Mouse (Mus musculus) gastrocnemius, adult 2 months (tissue): Measurements from ENCODE around the gene Gm40193. TPM values are rescaled to one million over a fixed set of nuclear protein-coding genes. Genes with fewer than 3 reads are reported as not detected.
"Not testable (repeated sequence)": the region's sequence is repeated elsewhere in the genome, so short reads cannot be mapped to it uniquely, and the experiment has no call there.

ENCODE experiments used
- DNase-seq: peaks from one replicate; pipeline ENCODE4 v3.0.0; 2022
- H3K27ac ChIP-seq: fragments of 200-600 bp; 2 replicates; pipeline ENCODE4 v1.8.1; 2022; ENCODE audit warnings: mild to moderate bottlenecking
- H3K4me3 ChIP-seq: fragments of 200-600 bp; 2 replicates; pipeline ENCODE4 v1.8.1; 2022; ENCODE audit warnings: mild to moderate bottlenecking, moderate library complexity
- CTCF ChIP-seq: fragments of 200-600 bp; IDR thresholded peaks from 2 replicates; pipeline ENCODE4 v1.8.1; 2022; ENCODE audit warnings: antibody characterized with exemption, mild to moderate bottlenecking, moderate library complexity
- intact Hi-C: fragments of 180-260 bp; cut with DNase I; formaldehyde crosslinking; loops from one replicate; pipeline ENCODE4 v1.15.1; 2025
- total RNA-seq, 2 experiments: library from RNA; stranded (reverse); gene quantifications; 2 replicates each; pipeline ENCODE4 v1.2.3; 2021

Gene Gm40193
- total RNA-seq, 2 experiments from 2014 or later, result not detected

DNA sequence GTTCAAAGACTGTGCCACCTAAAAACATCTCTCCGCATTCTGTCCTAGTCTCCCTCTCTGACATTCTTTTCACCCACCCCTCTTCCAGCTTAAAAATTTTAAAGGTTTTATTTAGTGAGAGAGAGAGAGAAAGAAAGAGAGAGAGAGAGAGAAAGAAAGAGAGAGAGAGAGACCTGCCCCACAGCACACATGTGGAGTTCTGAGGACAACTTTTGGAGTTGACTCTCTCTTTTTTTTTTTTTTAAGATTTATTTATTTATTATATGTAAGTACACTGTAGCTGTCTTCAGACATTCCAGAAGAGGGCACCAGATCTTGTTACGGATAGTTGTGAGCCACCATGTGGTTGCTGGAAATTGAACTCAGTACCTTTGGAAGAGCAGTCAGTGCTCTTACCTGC, 1.7 kb downstream of the Gm40193 start:
- H3K4me3 ChIP-seq, H3K27ac ChIP-seq, DNase-seq, intact Hi-C loops: not testable (repeated sequence)
- TF ChIP-seq CTCF, result peak; percentile 7; the same call in 1 of the 2 replicates

DNA sequence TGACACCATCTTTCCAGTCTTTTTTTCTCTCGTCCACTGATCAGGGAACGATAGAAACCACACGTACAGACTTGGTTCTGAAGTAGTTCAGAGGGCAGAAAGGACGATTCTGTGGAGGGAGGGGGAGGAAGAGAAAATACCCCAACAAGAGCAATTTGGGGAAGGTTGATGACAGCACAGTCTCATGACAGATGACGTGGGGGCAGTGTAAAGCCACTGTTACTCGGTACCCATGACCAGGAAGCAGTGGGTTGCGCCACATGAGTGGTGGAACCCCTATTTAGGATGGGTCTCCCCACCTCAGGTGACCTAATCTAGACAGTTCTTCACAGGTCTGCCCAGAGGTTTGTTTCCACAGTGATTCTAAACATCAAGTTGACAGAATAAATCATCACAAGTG, 4.1 kb downstream of the Gm40193 start:
- no peak for TF ChIP-seq CTCF

GRCm38 (mm10) chr11:70526211-70526610, 6.5 kb downstream of the Gm40193 start:
- intact Hi-C loops, result no loop called here
- no peak for DNase-seq
- no peak for TF ChIP-seq CTCF
- H3K27ac ChIP-seq, result no peak overlapping the region
- H3K4me3 ChIP-seq, result peak overlapping the region; percentile 87

More for the DNA sequence above, 4.1 kb downstream of the Gm40193 start:
- H3K27ac ChIP-seq, result no peak overlapping the region
- no peak overlapping the region for H3K4me3 ChIP-seq
- intact Hi-C loops, result no loop called here
- DNase-seq, result no peak

GRCm38 (mm10) chr11:70525726-70526125, 7.0 kb downstream of the Gm40193 start:
- no peak for TF ChIP-seq CTCF
- Histone ChIP-seq H3K27ac (peak overlapping the region; percentile 90), H3K4me3 (peak overlapping the region; percentile 87)
- intact Hi-C loops, result no loop called here
- DNase-seq, result no peak

GRCm38 (mm10) chr11:70525184-70525678, 7.5 kb downstream of the Gm40193 start, which contains the start of gene Psmb6:
TSS of gene Psmb6 (plus strand) at chr11:70525367.
- peak within 1 kb of the TSS; percentile 90 for H3K27ac ChIP-seq
- DNase-seq, result peak; percentile 91
- peak within 1 kb of the TSS; percentile 87 for H3K4me3 ChIP-seq
- TF ChIP-seq CTCF, result no peak
- intact Hi-C loops, result no loop called here

DNA sequence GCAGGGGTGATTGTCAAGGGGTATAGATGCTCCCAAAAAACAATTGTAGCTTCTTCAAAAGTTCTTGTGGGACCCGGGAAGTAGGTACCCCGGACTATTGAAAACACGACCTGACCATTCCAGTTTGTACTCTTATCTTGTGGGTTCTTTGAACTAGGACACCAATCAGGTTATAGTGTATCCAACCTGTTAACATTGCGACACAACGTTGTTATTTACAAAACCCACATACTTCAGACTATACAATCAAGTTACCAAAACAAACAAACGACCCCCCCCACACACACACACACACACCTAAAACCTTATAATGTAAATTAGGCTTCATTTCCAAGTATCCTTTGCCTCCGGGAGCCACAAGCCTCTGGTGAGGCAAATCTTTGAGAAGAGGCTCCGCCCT, 8.0 kb downstream of the Gm40193 start:
- H3K27ac ChIP-seq, result peak overlapping the region; percentile 76
- peak overlapping the region; percentile 87 for H3K4me3 ChIP-seq
- no peak for DNase-seq
- intact Hi-C loops, result no loop called here
- no peak for TF ChIP-seq CTCF

- H3K27ac ChIP-seq, H3K4me3 ChIP-seq, intact Hi-C loops, DNase-seq: not testable (repeated sequence)
- 0 out of 2 replicates have a peak, but pooled peaks have one; percentile 7 for TF ChIP-seq CTCF
Observed at GRCm38 (mm10) chr11:70523306-70523989, 9.3 kb downstream of the Gm40193 start.

GRCm38 (mm10) chr11:70520178-70520769, 12.5 kb downstream of the Gm40193 start:
- peak; percentile 33; the same call in 1 of the 2 replicates for TF ChIP-seq CTCF
- peak; percentile 69 for DNase-seq
- Histone ChIP-seq H3K27ac (peak overlapping the region; percentile 83), H3K4me3 (peak overlapping the region; percentile 71)
- intact Hi-C loops, result no loop called here

- Histone ChIP-seq H3K27ac (peak within 1 kb of the TSS; percentile 83), H3K4me3 (peak within 1 kb of the TSS; percentile 71)
- intact Hi-C loops, result no loop called here
- TF ChIP-seq CTCF, result no peak
- no peak for DNase-seq
Observed at GRCm38 (mm10) chr11:70518923-70519322, 13.8 kb downstream of the Gm40193 start, which contains the start of gene Gltpd2. TSS of gene Gltpd2 (plus strand) at chr11:70519196.

- no peak overlapping the region for H3K27ac ChIP-seq
- no peak for DNase-seq
- no peak for TF ChIP-seq CTCF
- intact Hi-C loops, result no loop called here
- H3K4me3 ChIP-seq, result no peak overlapping the region
Observed at GRCm38 (mm10) chr11:70518436-70518835, 14.3 kb downstream of the Gm40193 start.

- intact Hi-C loops, result loop anchor here (1.0 to 2.0 kb wide), 2 partner anchors 89 to 238 kb away; no protein-coding TSS in a partner anchor
- no peak overlapping the region for H3K27ac ChIP-seq
- DNase-seq, result no peak
- no peak overlapping the region for H3K4me3 ChIP-seq
- TF ChIP-seq CTCF, result peak; percentile 88
Observed at GRCm38 (mm10) chr11:70516352-70516751, 16.4 kb downstream of the Gm40193 start.

DNA sequence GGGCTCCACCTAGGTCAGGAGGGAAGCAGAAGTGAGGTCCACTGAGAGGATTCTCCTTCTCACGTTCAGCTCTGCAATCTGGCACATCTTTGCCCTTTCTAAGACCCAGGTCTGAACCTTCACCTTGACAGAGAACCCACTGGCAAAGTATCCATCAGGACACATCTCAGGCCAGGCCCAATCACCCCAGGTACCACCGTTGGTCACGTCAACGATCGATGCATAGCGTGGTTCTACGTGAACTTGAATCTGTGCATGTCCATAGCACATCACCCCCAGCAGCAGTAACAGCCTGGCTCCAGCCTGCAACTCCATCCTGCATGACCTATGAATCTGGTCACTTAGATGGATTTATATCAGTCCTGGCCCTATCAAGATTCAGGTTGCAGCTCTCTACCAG, 18.5 kb downstream of the Gm40193 start, which contains the start of gene Vmo1:
Vmo1 (minus strand) TSS at position 329 of the 400 bp plus-strand sequence.
- TF ChIP-seq CTCF, result no peak
- Histone ChIP-seq H3K4me3 (no peak within 1 kb of the TSS), H3K27ac (peak within 1 kb of the TSS; percentile 31)
- intact Hi-C loops, result no loop called here
- DNase-seq, result no peak

GRCm38 (mm10) chr11:70513520-70513919, 19.2 kb downstream of the Gm40193 start:
- no peak for TF ChIP-seq CTCF
- Histone ChIP-seq H3K27ac (peak overlapping the region; percentile 31), H3K4me3 (no peak overlapping the region)
- peak; percentile 62 for DNase-seq
- intact Hi-C loops, result no loop called here
